Mouse (Mus musculus): ENCODE measurements around the gene Spen. TPM values are rescaled to one million over a fixed set of nuclear protein-coding genes. Genes with fewer than 3 reads are reported as not detected.

Gene Spen
- 10 to 100 TPM; 56.0 to 68.1 TPM for total RNA-seq (2021)
- long read RNA-seq, experiment 1, partial matches to known transcripts, result 4 of 4 reads
- long read RNA-seq, experiment 1, other reads (novel, unspliced or antisense), result 0 of 4 reads
- long read RNA-seq, experiment 2, partial matches to known transcripts, result 3 of 4 reads
- long read RNA-seq, experiment 2, other reads (novel, unspliced or antisense), result 1 of 4 reads

GRCm38 (mm10) chr4:141538408-141539212 is at the start of gene Spen:
Spen (minus strand) TSS chr4:141538597.
- TF ChIP-seq CTCF (conservative IDR thresholded peaks at IDR 0.05), result no peak
- Histone ChIP-seq H3K4me3 (peak within 1 kb of the TSS; percentile 88), H3K27ac (peak within 1 kb of the TSS; percentile 99)
- DNase-seq (ENCODE audit: low spot score in 2 of 2), result peak; percentile 93

GRCm38 (mm10) chr4:141583919-141584318 is 45.5 kb upstream of the Spen start:
- Histone ChIP-seq H3K4me3 (no peak overlapping the region), H3K27ac (no peak overlapping the region)
- DNase-seq (ENCODE audit: low spot score in 2 of 2), result no peak
- no peak for TF ChIP-seq CTCF (conservative IDR thresholded peaks at IDR 0.05)

GRCm38 (mm10) chr4:141581051-141581450 is 42.7 kb upstream of the Spen start:
- no peak overlapping the region for H3K4me3 ChIP-seq
- no peak overlapping the region for H3K27ac ChIP-seq
- no peak for DNase-seq (ENCODE audit: low spot score in 2 of 2)
- TF ChIP-seq CTCF (conservative IDR thresholded peaks at IDR 0.05), result no peak

GRCm38 (mm10) chr4:141578833-141579232 is 40.4 kb upstream of the Spen start:
- Histone ChIP-seq H3K4me3 (no peak overlapping the region), H3K27ac (no peak overlapping the region)
- no peak for TF ChIP-seq CTCF (conservative IDR thresholded peaks at IDR 0.05)
- DNase-seq (ENCODE audit: low spot score in 2 of 2), result no peak

GRCm38 (mm10) chr4:141576877-141577276 is 38.5 kb upstream of the Spen start:
- no peak overlapping the region for H3K4me3 ChIP-seq
- TF ChIP-seq CTCF (conservative IDR thresholded peaks at IDR 0.05), result no peak; the same call in 1 of the 2 replicates
- no peak overlapping the region for H3K27ac ChIP-seq
- no peak for DNase-seq (ENCODE audit: low spot score in 2 of 2)

GRCm38 (mm10) chr4:141576404-141576803 is 38.0 kb upstream of the Spen start:
- no peak for TF ChIP-seq CTCF (conservative IDR thresholded peaks at IDR 0.05)
- no peak overlapping the region for H3K27ac ChIP-seq
- H3K4me3 ChIP-seq, result no peak overlapping the region
- DNase-seq (ENCODE audit: low spot score in 2 of 2), result no peak

- no peak overlapping the region; the same call in 1 of the 2 replicates for H3K27ac ChIP-seq
- TF ChIP-seq CTCF (conservative IDR thresholded peaks at IDR 0.05), result peak; percentile 99
- H3K4me3 ChIP-seq, result no peak overlapping the region; the same call in 1 of the 2 replicates
- peak; percentile 73 to 88 for DNase-seq (ENCODE audit: low spot score in 2 of 2)
Measured at GRCm38 (mm10) chr4:141574789-141575702, 36.6 kb upstream of the Spen start.

GRCm38 (mm10) chr4:141573359-141573966 is 35.1 kb upstream of the Spen start:
- DNase-seq (ENCODE audit: low spot score in 2 of 2), result no peak
- H3K4me3 ChIP-seq, result no peak overlapping the region
- no peak overlapping the region for H3K27ac ChIP-seq
- TF ChIP-seq CTCF (conservative IDR thresholded peaks at IDR 0.05), result no peak; the same call in 1 of the 2 replicates

GRCm38 (mm10) chr4:141572668-141573358 is 34.4 kb upstream of the Spen start:
- DNase-seq (ENCODE audit: low spot score in 2 of 2), result no peak
- H3K4me3 ChIP-seq, result no peak overlapping the region
- no peak for TF ChIP-seq CTCF (conservative IDR thresholded peaks at IDR 0.05)
- no peak overlapping the region for H3K27ac ChIP-seq

GRCm38 (mm10) chr4:141571934-141572333 is 33.5 kb upstream of the Spen start:
- Histone ChIP-seq H3K4me3 (no peak overlapping the region), H3K27ac (no peak overlapping the region)
- TF ChIP-seq CTCF (conservative IDR thresholded peaks at IDR 0.05), result no peak
- DNase-seq (ENCODE audit: low spot score in 2 of 2), result no peak

GRCm38 (mm10) chr4:141571337-141571739 is 32.9 kb upstream of the Spen start:
- Histone ChIP-seq H3K27ac (no peak overlapping the region), H3K4me3 (no peak overlapping the region)
- no peak for DNase-seq (ENCODE audit: low spot score in 2 of 2)
- no peak for TF ChIP-seq CTCF (conservative IDR thresholded peaks at IDR 0.05)

- DNase-seq (ENCODE audit: low spot score in 2 of 2), result no peak
- TF ChIP-seq CTCF (conservative IDR thresholded peaks at IDR 0.05), result no peak
- Histone ChIP-seq H3K27ac (no peak overlapping the region), H3K4me3 (no peak overlapping the region)
Measured at GRCm38 (mm10) chr4:141570821-141571220, 32.4 kb upstream of the Spen start.

All from layer of hippocampus, adult 2 months (tissue).